Mouse (Mus musculus) lung, adult 2 months (tissue): ENCODE measurements around the gene Fat4.

Source experiments
- CTCF ChIP-seq: fragments of 200-500 bp; IDR thresholded peaks from 2 replicates; pipeline ENCODE4 v1.5.1; 2011; ENCODE audit warnings: mild to moderate bottlenecking, low read length, control low read depth; ENCODE audit not compliant: insufficient read depth
- POLR2A ChIP-seq: fragments of 200-500 bp; IDR thresholded peaks from 2 replicates; pipeline ENCODE4 v1.6.1; 2011; ENCODE audit warnings: low read depth, mild to moderate bottlenecking, control low read depth, low read length, borderline replicate concordance; ENCODE audit errors: extremely low read depth

GRCm38 (mm10) chr3:38849077-38849476, 37.7 kb upstream of the Fat4 start:
- TF ChIP-seq CTCF (no peak), POLR2A (no peak)
